Mouse (Mus musculus) layer of hippocampus, adult 2 months (tissue): ENCODE measurements around the gene Nkrf. TPM values are rescaled to one million over a fixed set of nuclear protein-coding genes. Genes with fewer than 3 reads are reported as not detected.

Source experiments
- DNase-seq, 2 experiments: peaks; one replicate each; pipeline ENCODE4 v3.0.0; 2022; ENCODE audit warnings: low spot score in 2 of 2
- H3K27ac ChIP-seq: fragments of 200-600 bp; 2 replicates; pipeline ENCODE4 v1.8.1; 2022
- H3K4me3 ChIP-seq: fragments of 200-600 bp; 2 replicates; pipeline ENCODE4 v1.8.1; 2022; ENCODE audit warnings: mild to moderate bottlenecking
- CTCF ChIP-seq: fragments of 200-600 bp; conservative IDR thresholded peaks from 2 replicates; pipeline ENCODE4 v1.8.1; 2022; ENCODE audit warnings: antibody characterized with exemption, mild to moderate bottlenecking, moderate library complexity
- total RNA-seq, 2 experiments: library from RNA; stranded (reverse); gene quantifications; 2 replicates each; pipeline ENCODE4 v1.2.3; 2021

Gene Nkrf
- total RNA-seq, 2 experiments from 2014 or later = 29.7 to 32.2 TPM

DNA sequence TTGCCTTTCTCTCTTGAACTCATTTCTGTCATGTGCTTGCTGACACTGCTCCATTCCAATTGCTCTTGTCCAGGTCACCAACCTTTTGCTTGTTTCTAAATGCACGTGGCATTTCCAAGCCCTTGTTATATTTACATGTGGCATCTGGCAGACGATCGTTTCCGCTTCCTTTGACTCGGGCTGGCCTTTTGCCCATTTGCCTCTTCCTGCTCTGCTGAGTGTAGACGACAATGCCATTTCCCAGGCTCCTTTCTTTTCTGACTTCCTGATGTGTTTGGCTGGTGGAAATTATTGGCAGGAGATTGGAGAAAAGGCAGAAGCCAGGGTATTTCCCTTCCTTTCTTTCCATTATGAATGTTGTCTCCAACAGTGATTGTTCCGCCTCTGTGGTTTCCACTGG, 63.3 kb downstream of the Nkrf start:
- TF ChIP-seq CTCF = no peak
- no peak for DNase-seq
- Histone ChIP-seq H3K27ac (no peak overlapping the region), H3K4me3 (no peak overlapping the region)

Other genes with a start within 250 kb of the Nkrf start
- gene Slc25a43, start 159.2 kb downstream of the Nkrf start, total RNA-seq = under 1 TPM in 1 of 2 experiments, not detected in 1; 0.44 TPM
- 100 to 1,000 TPM; 325 to 333 TPM for gene Slc25a5, start 107.2 kb downstream of the Nkrf start, total RNA-seq
- 10 to 100 TPM; 52.0 to 53.8 TPM for gene Ube2a, start 29.0 kb downstream of the Nkrf start, total RNA-seq
- gene C330007P06Rik, start 28.8 kb downstream of the Nkrf start, total RNA-seq = 10 to 100 TPM; 40.4 TPM
- 10 to 100 TPM; 50.4 to 51.9 TPM for gene Sept6, start 88.9 kb upstream of the Nkrf start, total RNA-seq
- not detected for gene Sowahd, start 145.9 kb upstream of the Nkrf start, total RNA-seq
- 100 to 1,000 TPM; 227 to 242 TPM for gene Rpl39, start 182.5 kb upstream of the Nkrf start, total RNA-seq
- gene Upf3b, start 207.4 kb upstream of the Nkrf start, total RNA-seq = 10 to 100 TPM; 18.9 to 20.5 TPM
- 10 to 100 TPM; 13.5 to 15.2 TPM for gene Nkap, start 223.9 kb upstream of the Nkrf start, total RNA-seq